Mouse (Mus musculus) limb, embryonic 12.5 days (tissue): ENCODE results near the gene Ate1. TPM values are rescaled to one million over a fixed set of nuclear protein-coding genes. Genes with fewer than 3 reads are reported as not detected.
"Not testable (repeated sequence)": the region's sequence is repeated elsewhere in the genome, so short reads cannot be mapped to it uniquely, and the experiment has no call there.

ENCODE experiments used
- ATAC-seq: fragments of 200-750 bp; cut with Nextera tagmentation; 2 replicates; pipeline ENCODE4 v1.8.0; 2017; ENCODE audit warnings: low read depth, moderate TSS enrichment; ENCODE audit not compliant: insufficient number of reproducible peaks, insufficient read depth, low FRiP score, low TSS enrichment
- H3K27ac ChIP-seq: fragments of 300-500 bp; sonication (generic); 2 replicates; pipeline ENCODE4 v1.5.1; 2016; ENCODE audit warnings: mild to moderate bottlenecking, moderate library complexity
- H3K27me3 ChIP-seq: fragments of 300-500 bp; sonication (generic); 2 replicates; pipeline ENCODE4 v1.6.1; 2016; ENCODE audit warnings: mild to moderate bottlenecking, moderate library complexity
- H3K36me3 ChIP-seq: fragments of 300-500 bp; sonication (generic); 2 replicates; pipeline ENCODE4 v1.6.1; 2016; ENCODE audit warnings: mild to moderate bottlenecking, moderate library complexity
- H3K4me1 ChIP-seq: fragments of 300-500 bp; sonication (generic); replicated peaks from 2 replicates; pipeline ENCODE4 v1.6.1; 2016
- H3K4me2 ChIP-seq: fragments of 300-500 bp; sonication (generic); 2 replicates; pipeline ENCODE4 v1.6.1; 2016; ENCODE audit warnings: mild to moderate bottlenecking, moderate library complexity
- H3K4me3 ChIP-seq: fragments of 300-500 bp; sonication (generic); replicated peaks from 2 replicates; pipeline ENCODE4 v1.5.1; 2016; ENCODE audit warnings: mild to moderate bottlenecking
- H3K9ac ChIP-seq: fragments of 300-500 bp; sonication (generic); replicated peaks from 2 replicates; pipeline ENCODE4 v1.6.1; 2016; ENCODE audit warnings: mild to moderate bottlenecking, moderate library complexity
- H3K9me3 ChIP-seq: fragments of 300-500 bp; sonication (generic); 2 replicates; pipeline ENCODE4 v1.6.1; 2016; ENCODE audit warnings: mild to moderate bottlenecking, moderate library complexity
- WGBS: fragments of 180-500 bp; shearing (Covaris S2); methylation state at CpG from one replicate; pipeline ENCODE4 v1.1.7; 2016; 5-methylcytosine and 5-hydroxymethylcytosine counted together
- polyA plus RNA-seq: library from polyadenylated mRNA; unstranded; fragments of >200 nt; fragmentation: Nextera tagmentation; extraction: Ambion mirVana; gene quantifications from 2 replicates; pipeline ENCODE4 v1.2.1, GENCODE M21; 2016

The Ate1 gene
- polyA plus RNA-seq, 1 experiment from 2014 or later: 50.6 TPM

DNA sequence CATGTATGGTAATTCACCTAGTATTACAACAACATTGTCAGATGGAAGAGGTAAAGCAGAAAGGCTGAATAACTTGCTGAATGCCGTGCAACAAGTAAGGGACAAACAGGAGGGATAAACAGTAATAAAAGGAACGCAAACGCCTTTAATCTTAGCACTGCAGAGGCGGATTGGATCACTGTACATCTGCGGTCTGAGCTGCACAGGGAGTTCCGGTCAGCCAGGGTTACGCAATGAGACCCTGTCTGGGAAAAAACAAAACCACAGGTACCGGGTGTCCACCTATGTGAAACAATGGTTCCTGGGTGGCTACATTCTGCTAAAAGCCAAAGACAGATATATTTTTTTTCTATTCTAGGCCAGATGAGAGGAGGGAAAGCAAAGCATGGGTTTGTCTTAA is 3.3 kb upstream of the Ate1 start:
- no peak for ATAC-seq
- Histone ChIP-seq H3K36me3 (no peaks in the 10 kb centered on the region), H3K27ac (no peak overlapping the region), H3K9ac (no peak overlapping the region), H3K9me3 (no peaks in the 10 kb centered on the region), H3K4me1 (peaks cover 26% of the 10 kb centered on the region), H3K4me2 (no peak overlapping the region), H3K27me3 (no peaks in the 10 kb centered on the region), H3K4me3 (no peak overlapping the region)
- 91% methylated on average over 8 of the region's 8 CpGs for WGBS

DNA sequence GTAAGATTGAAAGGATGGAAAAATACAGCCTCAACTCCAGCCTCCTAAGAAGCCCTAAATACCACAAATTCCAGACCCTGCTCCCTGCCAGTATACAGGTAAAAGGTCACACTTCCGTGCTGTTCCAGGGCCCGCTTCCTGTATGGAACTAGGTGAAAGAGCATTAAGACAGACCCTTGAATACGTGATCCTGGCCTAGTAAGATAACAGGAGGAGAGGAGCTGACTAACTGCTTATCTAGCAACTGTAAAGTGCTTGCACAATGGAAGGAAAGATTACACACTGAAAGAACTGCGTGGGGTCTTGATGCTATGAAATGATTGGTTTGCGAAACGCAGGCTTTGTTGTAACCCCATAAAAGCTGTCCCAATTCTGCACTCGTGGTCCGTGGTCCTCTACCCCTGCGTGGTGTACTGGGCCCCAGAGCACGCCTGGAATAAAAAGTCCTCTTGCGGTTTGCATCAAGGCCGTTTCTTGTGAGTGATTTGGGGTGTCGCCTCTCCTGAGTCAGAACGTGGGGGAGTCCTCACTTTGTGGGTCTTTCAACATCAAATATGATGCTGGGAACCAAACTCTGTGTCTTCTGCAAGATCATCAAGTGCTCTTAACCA is 748 bp upstream of the Ate1 start:
- WGBS: 85% methylated on average over 14 of the region's 14 CpGs
- Histone ChIP-seq H3K4me2 (no peak overlapping the region), H3K9me3 (no peaks in the 10 kb centered on the region)

DNA sequence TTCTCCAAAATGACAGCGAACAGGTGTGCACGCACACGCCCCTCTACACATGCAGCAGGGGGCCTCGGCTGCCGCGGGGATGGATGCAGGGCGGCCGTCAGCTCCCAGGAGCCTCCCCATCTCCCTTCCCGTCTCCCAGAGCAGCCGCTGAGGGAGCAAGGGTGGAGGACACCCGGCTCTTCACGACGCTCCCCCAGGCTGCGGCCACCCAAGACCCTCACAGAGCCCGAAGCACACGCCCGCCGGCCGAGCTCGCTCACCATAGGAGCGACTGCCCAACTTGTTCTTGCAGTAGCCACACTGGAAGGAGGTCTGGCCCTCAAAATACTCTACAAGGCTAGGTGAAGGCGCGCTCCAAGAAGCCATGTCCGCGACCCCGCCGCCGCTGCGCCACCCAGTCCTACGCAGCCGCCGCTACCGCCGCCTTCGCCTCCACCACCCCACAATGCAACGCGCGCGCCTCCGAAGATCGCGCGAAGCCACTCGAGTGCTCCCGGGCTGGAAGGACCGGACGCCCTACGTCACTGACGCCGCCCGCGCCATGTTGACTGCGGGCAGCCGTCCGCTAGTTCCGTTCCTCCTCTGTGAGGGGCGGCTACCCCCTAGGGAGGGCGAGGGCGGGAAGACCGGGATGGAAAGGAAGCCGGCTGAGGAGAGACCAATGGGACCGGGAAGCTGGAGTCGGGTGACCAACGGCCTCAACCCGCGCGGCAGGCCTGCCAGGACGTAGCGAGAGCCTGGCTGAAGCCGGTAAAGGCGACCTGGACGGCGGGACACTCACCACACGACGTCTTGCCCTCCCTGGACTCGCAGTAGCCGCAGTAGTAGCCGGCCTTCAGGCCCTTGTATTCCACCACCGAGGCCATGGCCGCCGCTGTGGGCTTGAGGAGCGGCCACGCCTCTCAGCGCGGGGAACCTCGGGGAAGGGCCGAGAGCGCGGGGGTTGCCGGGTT is 797 bp downstream of the Ate1 start:
- H3K27me3 ChIP-seq: no peaks in the 10 kb centered on the region
- no peaks in the 10 kb centered on the region for H3K9me3 ChIP-seq
- H3K4me3 ChIP-seq: peak overlapping the region; percentile 73
- H3K4me2 ChIP-seq: peak overlapping the region; percentile 78
- WGBS: under 1% methylated on average over 81 of the region's 90 CpGs
- H3K9ac ChIP-seq: peak overlapping the region; percentile 86
- H3K27ac ChIP-seq: peak overlapping the region; percentile 98
- peak; percentile 98 for ATAC-seq
- peaks cover 11% of the 10 kb centered on the region; the same call in 1 of the 2 replicates for H3K36me3 ChIP-seq
- peaks cover 16% of the 10 kb centered on the region for H3K4me1 ChIP-seq

More for the DNA sequence above, 748 bp upstream of the Ate1 start:
- H3K36me3 ChIP-seq: no peaks in the 10 kb centered on the region
- peak overlapping the region; percentile 53; the same call in 1 of the 2 replicates for H3K27ac ChIP-seq
- H3K4me1 ChIP-seq: peaks cover 16% of the 10 kb centered on the region
- no peak for ATAC-seq
- 0 out of 2 replicates have a peak overlapping the region, but pooled peaks have one; percentile 18 for H3K9ac ChIP-seq
- no peaks in the 10 kb centered on the region for H3K27me3 ChIP-seq
- no peak overlapping the region for H3K4me3 ChIP-seq

DNA sequence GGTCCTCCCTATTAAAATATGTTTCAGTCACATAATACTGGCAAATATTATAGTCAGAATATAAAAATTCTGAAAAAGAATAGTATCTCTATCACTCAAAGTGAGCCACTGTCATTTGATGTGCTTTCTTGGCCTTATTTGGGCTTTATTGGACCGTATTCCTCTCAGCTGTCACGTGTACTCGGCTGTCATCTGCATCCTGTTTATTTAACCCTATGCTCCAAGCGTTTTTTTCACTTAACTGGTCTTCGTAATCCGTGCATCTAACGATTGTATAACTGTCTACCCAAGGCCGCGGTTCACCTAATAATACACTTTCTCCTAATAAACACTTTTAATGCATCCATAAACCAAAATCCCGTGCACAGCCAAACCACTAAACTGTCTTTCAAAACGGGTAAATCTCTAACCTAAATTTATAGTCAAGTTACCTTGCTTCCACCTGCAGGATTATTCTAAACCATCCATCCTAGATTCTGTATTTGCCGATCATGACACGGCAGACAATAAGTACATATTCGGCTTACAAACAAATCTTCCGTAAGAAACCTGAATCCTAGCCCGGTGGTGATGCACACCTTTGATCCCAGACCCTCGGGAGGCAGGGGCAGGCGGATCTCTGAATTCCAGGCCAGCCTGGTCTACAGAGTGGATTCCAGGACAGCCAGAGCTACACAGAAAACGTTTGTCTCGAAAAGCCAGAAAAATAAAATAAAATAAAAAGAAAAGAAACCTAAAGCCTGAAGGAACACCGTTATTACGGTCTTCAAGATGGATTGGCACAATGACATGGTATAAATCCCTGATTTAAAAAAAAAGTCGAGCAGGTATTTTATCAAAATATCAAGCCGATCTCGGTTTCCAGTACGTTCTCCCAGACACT is 1.7 kb downstream of the Ate1 start:
- Histone ChIP-seq H3K9me3 (no peaks in the 10 kb centered on the region), H3K36me3 (peaks cover 17% of the 10 kb centered on the region; the same call in 1 of the 2 replicates), H3K27ac (peak overlapping the region; percentile 98), H3K4me2 (peak overlapping the region; percentile 78), H3K4me3 (peak overlapping the region; percentile 73), H3K4me1 (peaks cover 16% of the 10 kb centered on the region), H3K9ac (peak overlapping the region; percentile 86), H3K27me3 (no peaks in the 10 kb centered on the region)
- no peak for ATAC-seq
- WGBS: 32% methylated on average over 26 of the region's 26 CpGs

DNA sequence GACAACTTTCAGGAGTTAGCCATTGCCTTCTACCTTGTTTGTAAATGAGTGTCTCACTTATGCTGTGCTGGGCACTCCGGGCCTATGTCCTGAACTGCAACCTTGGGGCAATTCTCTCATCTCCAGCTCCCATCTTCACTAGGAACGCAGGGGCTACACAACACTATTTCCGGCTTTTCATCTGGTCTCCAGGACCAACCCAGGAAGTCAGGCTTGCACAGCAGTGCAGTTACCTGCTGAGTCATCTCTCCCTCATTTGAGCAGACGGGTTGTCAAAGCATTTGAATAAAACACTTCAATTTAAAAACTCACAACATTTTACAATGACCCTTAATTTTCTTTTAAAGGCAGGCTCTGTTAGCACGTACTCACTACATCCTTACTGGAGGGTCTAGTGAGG is 9.9 kb downstream of the Ate1 start:
- no peaks in the 10 kb centered on the region for H3K4me1 ChIP-seq
- H3K4me3 ChIP-seq: no peak overlapping the region
- 90% methylated on average over 5 of the region's 5 CpGs for WGBS
- no peak overlapping the region for H3K27ac ChIP-seq
- ATAC-seq: no peak
- no peak overlapping the region for H3K4me2 ChIP-seq
- H3K9me3 ChIP-seq: no peaks in the 10 kb centered on the region
- H3K27me3 ChIP-seq: no peaks in the 10 kb centered on the region
- no peak overlapping the region for H3K9ac ChIP-seq
- H3K36me3 ChIP-seq: peaks cover 77% of the 10 kb centered on the region

DNA sequence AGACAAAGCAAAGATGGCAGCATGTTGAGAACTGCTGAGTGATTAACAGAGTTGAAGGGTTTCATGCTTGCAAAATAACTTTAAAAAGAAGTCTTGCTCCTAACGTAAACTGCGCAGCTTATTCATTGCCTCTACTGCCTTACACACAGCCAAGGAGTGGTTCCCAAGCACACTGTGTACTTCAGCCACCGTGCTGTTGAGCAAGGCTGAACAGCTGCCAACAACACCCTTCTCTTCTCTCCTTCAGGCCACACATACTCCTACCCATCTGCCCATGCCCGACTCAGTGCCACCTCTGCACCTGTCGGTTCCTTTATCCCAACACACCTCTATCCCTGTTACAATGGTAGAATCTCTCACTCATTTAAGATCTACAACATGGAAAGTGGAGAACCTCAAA is 17.2 kb downstream of the Ate1 start:
- peaks cover 68% of the 10 kb centered on the region for H3K36me3 ChIP-seq

DNA sequence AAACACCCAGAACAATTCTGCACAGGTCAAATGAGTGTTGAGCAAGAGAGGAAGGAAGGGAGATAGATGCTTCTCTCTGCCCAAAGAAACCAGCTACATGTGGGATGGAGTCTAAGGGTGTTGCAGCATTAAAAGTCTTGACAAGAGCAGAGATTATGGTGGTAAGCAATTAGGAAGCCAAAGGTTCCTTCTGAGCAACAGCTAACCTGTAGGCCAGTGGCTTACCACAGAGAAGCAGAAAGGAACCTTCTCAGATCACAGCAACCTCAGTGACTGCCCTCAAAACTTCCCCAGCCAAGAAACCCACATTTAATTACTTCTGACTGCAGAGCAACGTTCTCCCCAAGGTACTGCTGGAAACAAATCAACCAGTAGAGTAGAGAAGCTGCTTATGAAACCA is 18.7 kb downstream of the Ate1 start:
- Histone ChIP-seq H3K9ac (no peak overlapping the region), H3K27ac (no peak overlapping the region), H3K27me3 (no peaks in the 10 kb centered on the region), H3K4me2 (no peak overlapping the region), H3K4me3 (no peak overlapping the region), H3K36me3 (peaks cover 56% of the 10 kb centered on the region), H3K9me3 (no peaks in the 10 kb centered on the region), H3K4me1 (peaks cover 11% of the 10 kb centered on the region)
- WGBS: 67% methylated on average over 1 of the region's 1 CpGs
- no peak for ATAC-seq

More for the DNA sequence above, 17.2 kb downstream of the Ate1 start:
- H3K4me2 ChIP-seq: no peak overlapping the region
- no peaks in the 10 kb centered on the region for H3K27me3 ChIP-seq
- H3K27ac ChIP-seq: no peak overlapping the region
- no peaks in the 10 kb centered on the region for H3K9me3 ChIP-seq
- WGBS: 95% methylated on average over 5 of the region's 5 CpGs
- H3K4me1 ChIP-seq: peaks cover 5% of the 10 kb centered on the region
- no peak overlapping the region for H3K4me3 ChIP-seq
- H3K9ac ChIP-seq: no peak overlapping the region
- ATAC-seq: no peak

DNA sequence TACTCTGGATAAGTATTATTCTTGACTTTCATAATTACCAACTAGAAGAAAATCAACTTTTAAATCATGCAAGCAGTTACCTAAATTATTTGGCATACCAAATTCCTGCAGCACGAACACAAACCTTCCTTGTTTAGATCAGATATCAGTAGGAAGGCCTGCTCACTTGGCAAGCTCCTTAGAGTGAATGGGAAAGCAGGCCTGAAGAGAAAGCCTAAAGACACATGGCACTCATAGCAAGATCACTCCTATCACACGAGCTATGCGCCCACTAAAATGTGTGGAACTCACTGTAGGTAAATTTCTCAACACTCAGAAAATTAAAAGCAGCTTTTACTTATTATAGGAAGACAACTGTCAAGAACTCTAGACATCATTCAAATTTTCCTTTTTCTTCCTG is 26.8 kb downstream of the Ate1 start:
- 91% methylated on average over 3 of the region's 3 CpGs for WGBS
- Histone ChIP-seq H3K4me1 (peaks cover 9% of the 10 kb centered on the region), H3K4me2 (no peak overlapping the region), H3K27me3 (no peaks in the 10 kb centered on the region), H3K27ac (no peak overlapping the region), H3K9me3 (no peaks in the 10 kb centered on the region), H3K36me3 (peaks cover 8% of the 10 kb centered on the region; the same call in 1 of the 2 replicates), H3K4me3 (no peak overlapping the region), H3K9ac (no peak overlapping the region)
- no peak for ATAC-seq

DNA sequence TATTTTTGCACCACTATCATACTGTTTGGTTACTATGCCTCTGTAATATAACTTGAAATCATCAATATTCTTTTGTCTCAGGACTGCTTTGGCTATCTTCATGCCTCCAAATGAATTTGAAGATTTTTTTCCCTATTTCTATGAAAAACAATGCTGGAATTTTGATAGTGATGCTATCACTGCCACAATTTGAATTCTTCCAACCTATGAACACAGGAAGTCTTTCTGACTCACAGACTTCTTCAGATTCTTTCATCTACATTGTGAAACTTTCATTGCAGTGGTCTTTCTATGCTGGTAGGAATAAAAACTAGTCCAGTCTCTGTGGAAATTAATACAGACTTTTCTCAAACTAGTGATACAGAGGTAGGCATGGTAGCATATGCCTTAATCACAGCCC is 28.1 kb downstream of the Ate1 start:
- Histone ChIP-seq H3K27ac (no peak overlapping the region), H3K9ac (no peak overlapping the region), H3K36me3 (peaks cover 17% of the 10 kb centered on the region; the same call in 1 of the 2 replicates), H3K4me3 (no peak overlapping the region), H3K4me1 (no peaks in the 10 kb centered on the region), H3K27me3 (no peaks in the 10 kb centered on the region), H3K4me2 (no peak overlapping the region), H3K9me3 (no peaks in the 10 kb centered on the region)
- no peak for ATAC-seq

DNA sequence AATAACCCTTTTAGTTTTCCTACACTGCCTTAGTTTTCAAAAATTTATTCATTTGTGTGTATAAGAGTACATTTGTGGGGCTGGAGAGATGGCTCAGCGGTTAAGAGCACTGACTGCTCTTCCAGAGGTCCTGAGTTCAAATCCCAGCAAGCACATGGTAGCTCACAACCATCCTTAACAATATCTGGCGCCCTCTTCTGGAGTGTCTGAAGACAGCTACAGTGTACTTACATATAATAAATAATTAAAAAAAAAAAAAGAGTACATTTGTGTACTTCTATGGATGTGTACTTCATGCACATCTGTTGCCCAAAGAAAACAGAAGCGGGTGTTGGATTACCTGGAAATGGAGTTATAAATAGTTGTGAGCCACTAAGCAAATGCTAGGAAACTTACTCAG is 41.2 kb downstream of the Ate1 start:
- 93% methylated on average over 3 of the region's 3 CpGs for WGBS
- H3K27ac ChIP-seq, H3K4me1 ChIP-seq, H3K27me3 ChIP-seq, H3K4me2 ChIP-seq, H3K9ac ChIP-seq, ATAC-seq, H3K9me3 ChIP-seq, H3K4me3 ChIP-seq: not testable (repeated sequence)
- peaks cover 22% of the 10 kb centered on the region; the same call in 1 of the 2 replicates for H3K36me3 ChIP-seq

DNA sequence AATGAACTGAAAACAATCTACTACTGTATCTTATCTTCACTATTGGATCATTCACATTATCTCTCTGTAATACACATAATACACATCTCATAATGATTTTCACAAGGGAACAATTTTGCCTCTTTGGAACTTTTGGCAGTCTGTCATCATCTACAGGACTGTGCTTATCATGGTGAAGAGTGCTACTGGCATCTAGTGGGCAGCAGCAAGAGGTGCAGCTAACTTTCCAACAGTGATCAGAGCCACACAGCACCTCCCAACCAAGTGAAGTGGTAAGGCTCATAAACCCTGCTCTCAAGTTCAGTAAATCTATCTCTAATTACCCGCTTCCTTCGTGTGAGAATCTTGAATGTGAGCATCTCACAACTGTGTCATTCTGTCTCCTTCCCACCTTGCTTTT is 44.2 kb downstream of the Ate1 start:
- Histone ChIP-seq H3K9me3 (no peaks in the 10 kb centered on the region), H3K27ac (no peak overlapping the region), H3K4me3 (no peak overlapping the region), H3K4me2 (no peak overlapping the region), H3K4me1 (no peaks in the 10 kb centered on the region; the same call in 1 of the 2 replicates), H3K36me3 (peaks cover 16% of the 10 kb centered on the region; the same call in 1 of the 2 replicates), H3K9ac (no peak overlapping the region), H3K27me3 (no peaks in the 10 kb centered on the region)
- ATAC-seq: peak; percentile 68
- WGBS: 24% methylated on average over 2 of the region's 2 CpGs
